Mouse (Mus musculus): ENCODE data around the gene Capza2. TPM values are rescaled to one million over a fixed set of nuclear protein-coding genes. Genes with fewer than 3 reads are reported as not detected.

The Capza2 gene
- polyA plus RNA-seq (2016; fragmentation: Nextera tagmentation; extraction: Ambion mirVana) = 201 and 220 TPM in 2 replicates

GRCm38 (mm10) chr6:17635615-17636284, at the start of gene Capza2:
TSS of gene Capza2 (plus strand) at chr6:17636234.
- Histone ChIP-seq H3K4me1 (peaks cover 10% of the 10 kb centered on the region; the same call in 1 of the 2 replicates), H3K4me3 (peak within 1 kb of the TSS; percentile 93), H3K27me3 (ENCODE audit: insufficient read depth, poor library complexity, severe bottlenecking) (no peaks in the 10 kb centered on the region), H3K27ac (peak within 1 kb of the TSS; percentile 99), H3K36me3 (peaks cover 2% of the 10 kb centered on the region), H3K9me3 (no peaks in the 10 kb centered on the region)
- no peak for DNase-seq (ENCODE audit: low spot score)
- 53% methylated on average over 7 of the region's 7 CpGs for WGBS

- DNase-seq (ENCODE audit: low spot score) = peak; percentile 82
- H3K27ac ChIP-seq = no peak overlapping the region
- no peaks in the 10 kb centered on the region for H3K27me3 ChIP-seq (ENCODE audit: insufficient read depth, poor library complexity, severe bottlenecking)
- H3K9me3 ChIP-seq = no peaks in the 10 kb centered on the region
- WGBS = 37% methylated on average over 16 of the region's 16 CpGs
- no peaks in the 10 kb centered on the region for H3K4me1 ChIP-seq
- H3K4me3 ChIP-seq = no peak overlapping the region
- H3K36me3 ChIP-seq = no peaks in the 10 kb centered on the region
Observed at GRCm38 (mm10) chr6:17589049-17589952, 46.7 kb upstream of the Capza2 start.

DNA sequence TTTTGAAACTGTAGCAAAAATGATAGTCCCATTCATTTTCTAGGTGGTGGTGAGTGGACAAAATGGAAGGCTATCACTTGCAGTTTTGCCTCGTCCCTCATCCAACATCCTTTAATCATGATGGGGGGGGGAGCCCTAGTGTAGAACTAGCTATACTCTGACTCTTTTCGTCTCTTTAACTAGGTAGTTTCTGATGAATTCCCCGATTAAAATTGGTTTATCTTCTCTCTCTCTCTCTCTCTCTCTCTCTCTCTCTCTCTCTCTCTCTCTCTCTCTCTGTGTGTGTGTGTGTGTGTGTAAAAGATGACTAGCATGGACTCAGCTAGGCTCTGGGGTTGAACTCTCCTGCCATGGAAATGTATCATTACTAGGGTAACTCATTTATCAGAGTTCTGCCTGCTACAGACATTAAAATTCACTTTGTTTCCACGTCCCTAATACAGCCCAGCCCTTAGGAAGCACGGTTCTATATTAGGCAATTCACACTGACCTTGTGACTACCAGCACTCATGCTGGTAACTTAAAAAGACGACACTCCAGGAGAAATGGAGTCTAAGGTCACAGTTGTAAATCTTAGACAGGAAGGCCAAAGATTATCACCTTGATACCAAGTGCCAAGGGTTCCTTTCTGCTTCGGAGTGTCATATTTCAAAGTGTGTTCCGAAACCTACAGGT, 45.9 kb upstream of the Capza2 start:
- DNase-seq (ENCODE audit: low spot score) = no peak
- H3K27ac ChIP-seq = no peak overlapping the region
- H3K36me3 ChIP-seq = no peaks in the 10 kb centered on the region
- WGBS = 49% methylated on average over 8 of the region's 8 CpGs
- H3K27me3 ChIP-seq (ENCODE audit: insufficient read depth, poor library complexity, severe bottlenecking) = no peaks in the 10 kb centered on the region
- no peaks in the 10 kb centered on the region for H3K4me1 ChIP-seq
- H3K9me3 ChIP-seq = no peaks in the 10 kb centered on the region
- no peak overlapping the region for H3K4me3 ChIP-seq

GRCm38 (mm10) chr6:17593971-17594370, 42.1 kb upstream of the Capza2 start:
- Histone ChIP-seq H3K27ac (no peak overlapping the region), H3K27me3 (ENCODE audit: insufficient read depth, poor library complexity, severe bottlenecking) (no peaks in the 10 kb centered on the region), H3K4me3 (no peak overlapping the region), H3K4me1 (no peaks in the 10 kb centered on the region), H3K36me3 (no peaks in the 10 kb centered on the region), H3K9me3 (no peaks in the 10 kb centered on the region)
- WGBS = 82% methylated on average over 2 of the region's 2 CpGs
- DNase-seq (ENCODE audit: low spot score) = no peak

GRCm38 (mm10) chr6:17595712-17596462, 40.1 kb upstream of the Capza2 start:
- Histone ChIP-seq H3K4me3 (no peak overlapping the region), H3K9me3 (no peaks in the 10 kb centered on the region), H3K27me3 (ENCODE audit: insufficient read depth, poor library complexity, severe bottlenecking) (no peaks in the 10 kb centered on the region), H3K27ac (no peak overlapping the region), H3K36me3 (no peaks in the 10 kb centered on the region), H3K4me1 (no peaks in the 10 kb centered on the region)
- no peak for DNase-seq (ENCODE audit: low spot score)
- 85% methylated on average over 11 of the region's 11 CpGs for WGBS

GRCm38 (mm10) chr6:17599373-17599772, 36.7 kb upstream of the Capza2 start:
- Histone ChIP-seq H3K27ac (no peak overlapping the region), H3K4me1 (no peaks in the 10 kb centered on the region), H3K36me3 (no peaks in the 10 kb centered on the region), H3K27me3 (ENCODE audit: insufficient read depth, poor library complexity, severe bottlenecking) (no peaks in the 10 kb centered on the region), H3K9me3 (no peaks in the 10 kb centered on the region), H3K4me3 (no peak overlapping the region)
- no peak for DNase-seq (ENCODE audit: low spot score)
- WGBS = 84% methylated on average over 5 of the region's 5 CpGs

GRCm38 (mm10) chr6:17601526-17601925, 34.5 kb upstream of the Capza2 start:
- H3K27me3 ChIP-seq (ENCODE audit: insufficient read depth, poor library complexity, severe bottlenecking) = no peaks in the 10 kb centered on the region
- DNase-seq (ENCODE audit: low spot score) = no peak
- no peaks in the 10 kb centered on the region for H3K9me3 ChIP-seq
- no peaks in the 10 kb centered on the region for H3K4me1 ChIP-seq
- H3K27ac ChIP-seq = no peak overlapping the region
- no peaks in the 10 kb centered on the region for H3K36me3 ChIP-seq
- H3K4me3 ChIP-seq = no peak overlapping the region
- 26% methylated on average over 2 of the region's 2 CpGs for WGBS

- WGBS = 78% methylated on average over 1 of the region's 1 CpGs
- no peak overlapping the region for H3K4me3 ChIP-seq
- H3K9me3 ChIP-seq = no peaks in the 10 kb centered on the region
- no peaks in the 10 kb centered on the region for H3K4me1 ChIP-seq
- H3K27ac ChIP-seq = no peak overlapping the region
- no peak for DNase-seq (ENCODE audit: low spot score)
- H3K36me3 ChIP-seq = no peaks in the 10 kb centered on the region
- H3K27me3 ChIP-seq (ENCODE audit: insufficient read depth, poor library complexity, severe bottlenecking) = no peaks in the 10 kb centered on the region
Observed at GRCm38 (mm10) chr6:17606915-17607314, 29.1 kb upstream of the Capza2 start.

DNA sequence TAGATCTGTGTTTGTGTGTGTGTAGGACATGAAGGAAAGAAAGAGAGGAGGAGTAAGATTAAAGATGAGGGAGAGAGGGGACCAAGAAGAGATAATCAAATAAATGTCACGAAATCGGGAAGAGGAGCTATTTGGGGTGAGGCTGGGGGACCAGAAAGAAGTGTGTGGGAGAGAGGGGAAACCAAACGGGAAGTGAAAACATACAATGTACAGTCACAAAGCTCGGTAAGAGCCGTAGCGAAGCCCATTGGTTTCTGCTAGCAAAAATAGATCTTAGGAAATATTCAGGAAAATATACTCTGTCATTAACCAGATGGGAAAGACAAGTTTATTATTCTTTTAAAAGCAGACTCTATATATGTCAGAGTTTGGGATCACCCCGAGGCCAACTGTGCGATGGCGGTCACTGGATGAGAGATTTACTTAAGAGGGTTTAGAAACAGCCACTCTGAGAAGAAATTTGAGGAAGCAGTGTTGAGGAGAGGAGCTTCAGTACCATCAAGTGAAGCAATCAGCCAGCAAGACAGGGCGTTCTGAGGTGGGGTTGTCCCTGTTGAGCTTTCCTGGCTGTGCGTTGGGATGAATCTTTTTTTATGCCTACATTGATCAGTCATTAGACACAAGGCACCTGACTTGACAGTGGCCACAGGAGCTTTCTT, 24.6 kb upstream of the Capza2 start:
- WGBS = 90% methylated on average over 11 of the region's 11 CpGs
- Histone ChIP-seq H3K27me3 (ENCODE audit: insufficient read depth, poor library complexity, severe bottlenecking) (no peaks in the 10 kb centered on the region), H3K27ac (no peak overlapping the region), H3K9me3 (no peaks in the 10 kb centered on the region), H3K4me1 (no peaks in the 10 kb centered on the region), H3K4me3 (no peak overlapping the region), H3K36me3 (no peaks in the 10 kb centered on the region)
- DNase-seq (ENCODE audit: low spot score) = no peak

DNA sequence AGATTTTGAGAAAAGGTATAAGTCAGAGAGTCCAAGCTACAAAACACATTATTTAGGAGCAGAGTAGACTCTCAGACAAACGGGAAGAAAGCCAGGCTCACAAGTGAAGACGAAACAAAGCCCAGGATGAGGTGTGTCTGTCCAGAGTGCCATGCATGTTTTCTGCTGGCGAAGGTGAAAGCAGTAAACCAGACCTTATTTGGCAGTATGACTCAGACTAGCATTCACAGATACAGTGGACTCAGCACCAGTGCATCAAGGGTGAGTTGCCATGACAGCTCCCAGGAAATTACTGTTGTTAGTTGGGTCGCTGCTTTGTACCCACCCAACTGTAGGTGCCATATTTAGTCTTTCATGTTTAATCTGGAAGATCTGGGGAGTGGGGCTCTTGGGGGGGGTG, 23.4 kb upstream of the Capza2 start:
- H3K36me3 ChIP-seq = no peaks in the 10 kb centered on the region
- no peaks in the 10 kb centered on the region for H3K27me3 ChIP-seq (ENCODE audit: insufficient read depth, poor library complexity, severe bottlenecking)
- no peak overlapping the region for H3K4me3 ChIP-seq
- DNase-seq (ENCODE audit: low spot score) = no peak
- H3K9me3 ChIP-seq = no peaks in the 10 kb centered on the region
- H3K27ac ChIP-seq = no peak overlapping the region
- H3K4me1 ChIP-seq = no peaks in the 10 kb centered on the region
- 79% methylated on average over 4 of the region's 4 CpGs for whole genome bisulfite sequencing

DNA sequence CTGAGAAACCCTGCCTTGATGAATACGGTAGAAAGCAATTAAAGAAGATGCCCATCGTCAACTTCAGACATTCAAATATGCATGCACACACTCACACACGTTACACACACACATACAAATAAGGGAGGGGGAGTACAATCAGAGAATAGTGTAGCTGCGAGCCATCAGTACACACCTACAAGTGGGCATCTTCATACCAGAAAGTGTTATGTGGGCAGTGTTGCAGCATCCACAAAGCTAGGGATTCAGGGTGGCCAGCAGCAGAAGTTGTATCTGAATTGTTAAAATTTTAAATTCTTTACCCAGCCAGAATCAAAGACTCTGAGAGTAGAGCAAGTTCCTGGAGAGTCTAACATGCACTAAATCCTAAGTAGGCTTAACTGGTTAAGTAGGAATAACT, 15.2 kb upstream of the Capza2 start:
- WGBS = 79% methylated on average over 4 of the region's 4 CpGs
- H3K27me3 ChIP-seq (ENCODE audit: insufficient read depth, poor library complexity, severe bottlenecking) = no peaks in the 10 kb centered on the region
- H3K27ac ChIP-seq = no peak overlapping the region
- DNase-seq (ENCODE audit: low spot score) = no peak
- no peak overlapping the region for H3K4me3 ChIP-seq
- no peaks in the 10 kb centered on the region for H3K36me3 ChIP-seq
- H3K4me1 ChIP-seq = no peaks in the 10 kb centered on the region
- H3K9me3 ChIP-seq = no peaks in the 10 kb centered on the region

GRCm38 (mm10) chr6:17621436-17621835, 14.6 kb upstream of the Capza2 start:
- WGBS = 62% methylated on average over 3 of the region's 3 CpGs
- DNase-seq (ENCODE audit: low spot score) = no peak
- H3K36me3 ChIP-seq = no peaks in the 10 kb centered on the region
- no peaks in the 10 kb centered on the region for H3K4me1 ChIP-seq
- no peaks in the 10 kb centered on the region for H3K9me3 ChIP-seq
- no peaks in the 10 kb centered on the region for H3K27me3 ChIP-seq (ENCODE audit: insufficient read depth, poor library complexity, severe bottlenecking)
- no peak overlapping the region for H3K4me3 ChIP-seq
- no peak overlapping the region for H3K27ac ChIP-seq
